Mouse (Mus musculus) lung, postnatal 4 days (tissue): ENCODE data around the gene Prune2.

Experiments used
- DNase-seq, 2 experiments: peaks; one replicate each; pipeline ENCODE4 v3.0.0; 2021

Prune2 gene

GRCm38 (mm10) chr19:17264481-17265196 is 308.7 kb downstream of the Prune2 start:
- DNase-seq: no peak

DNA sequence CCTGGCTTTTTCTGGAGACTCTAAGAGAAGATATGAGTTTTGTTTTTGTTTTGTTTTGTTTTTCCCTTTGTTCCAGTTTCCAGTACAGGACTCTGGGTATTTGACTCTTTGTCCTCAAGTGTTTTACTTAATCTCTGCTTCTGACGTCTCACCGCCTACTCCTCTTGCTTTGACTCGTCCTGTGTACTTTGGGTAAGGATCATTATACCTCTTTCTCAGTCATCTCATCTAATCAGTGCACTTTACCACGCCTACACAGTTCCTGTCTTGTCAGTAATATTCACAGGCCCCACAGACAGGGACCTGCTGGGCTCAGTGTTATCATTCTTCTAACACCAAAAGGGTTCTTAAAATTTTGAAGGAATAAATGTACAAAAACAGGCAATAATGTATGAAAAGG is 312.8 kb downstream of the Prune2 start:
- no peak for DNase-seq

DNA sequence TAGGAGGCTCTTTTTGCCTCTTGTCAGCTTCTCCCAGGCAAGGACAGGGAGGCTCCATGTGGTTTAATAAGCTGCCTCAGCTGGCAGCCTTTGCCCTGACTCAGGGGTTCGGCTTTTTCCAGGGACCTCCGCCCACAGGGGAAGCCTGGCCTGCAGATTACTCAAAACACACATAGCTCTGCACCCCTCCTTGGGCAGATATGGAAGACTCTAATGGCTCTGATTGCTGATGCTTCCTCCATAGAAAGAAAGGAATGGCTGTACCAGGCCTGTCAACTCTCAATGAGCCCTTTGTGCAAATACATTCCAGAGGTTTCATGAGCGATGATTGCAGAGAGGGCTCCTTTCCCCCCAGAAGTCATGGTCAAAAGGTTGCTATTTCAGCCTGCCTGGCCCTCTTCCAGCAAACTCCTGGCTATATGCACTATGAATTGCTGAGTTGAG is 315.3 kb downstream of the Prune2 start:
- no peak for DNase-seq

DNA sequence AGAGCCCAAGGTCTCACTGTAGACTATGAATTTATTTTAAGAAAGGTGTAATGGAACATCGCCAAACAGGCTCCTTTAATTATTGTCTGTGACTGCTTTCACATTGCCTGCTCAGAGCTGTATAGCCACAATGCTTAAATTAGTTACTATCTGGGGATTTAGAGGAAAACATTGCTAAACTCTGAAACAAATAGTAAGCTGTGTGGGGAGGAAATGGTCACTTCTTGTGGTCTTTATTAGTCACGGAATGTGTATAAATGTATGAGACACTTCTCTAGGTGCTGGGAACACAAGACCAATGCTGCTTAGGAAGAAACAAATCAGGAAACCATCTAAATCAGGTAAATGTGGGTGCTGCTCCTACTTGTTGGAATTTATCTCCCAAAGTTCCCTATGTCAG is 317.1 kb downstream of the Prune2 start:
- no peak for DNase-seq
